Mouse (Mus musculus): Measurements from ENCODE around the gene Gstm2.

Gstm2 gene

GRCm38 (mm10) chr3:107939830-107940229, 46.4 kb downstream of the Gstm2 start:
- no peak for DNase-seq

- DNase-seq, result peak; percentile 38
Measured at GRCm38 (mm10) chr3:107939403-107939802, 46.9 kb downstream of the Gstm2 start.

GRCm38 (mm10) chr3:107935888-107936287, 50.4 kb downstream of the Gstm2 start:
- DNase-seq, result no peak

GRCm38 (mm10) chr3:107935268-107935667, 51.0 kb downstream of the Gstm2 start:
- no peak for DNase-seq

- no peak for DNase-seq
Measured at GRCm38 (mm10) chr3:107932128-107932527, 54.1 kb downstream of the Gstm2 start.

Measured in cerebellum, adult 9-10 months (tissue).